Mouse (Mus musculus) midbrain, embryonic 15.5 days (tissue): ENCODE results near the gene Clec2g. TPM values are rescaled to one million over a fixed set of nuclear protein-coding genes. Genes with fewer than 3 reads are reported as not detected.
A peak's percentile ranks its signal among the peaks of the same experiment; 100 is the strongest.
"Not testable (repeated sequence)": the region's sequence is repeated elsewhere in the genome, so short reads cannot be mapped to it uniquely, and the experiment has no call there.

Experiments used
- ATAC-seq: fragments of 200-750 bp; cut with Nextera tagmentation; replicated peaks from 2 replicates; pipeline ENCODE4 v1.8.0; 2017; ENCODE audit warnings: moderate TSS enrichment
- H3K27ac ChIP-seq: fragments of 300-500 bp; sonication (generic); 2 replicates; pipeline ENCODE4 v1.5.1; 2015; ENCODE audit warnings: mild to moderate bottlenecking, inconsistent platforms
- H3K27me3 ChIP-seq: fragments of 300-500 bp; sonication (generic); replicated peaks from 2 replicates; pipeline ENCODE4 v1.6.1; 2015; ENCODE audit warnings: inconsistent platforms
- H3K36me3 ChIP-seq: fragments of 300-500 bp; sonication (generic); replicated peaks from 2 replicates; pipeline ENCODE4 v1.6.1; 2015; ENCODE audit warnings: inconsistent platforms
- H3K4me1 ChIP-seq: fragments of 300-500 bp; sonication (generic); 2 replicates; pipeline ENCODE4 v1.6.1; 2015; ENCODE audit warnings: inconsistent platforms
- H3K4me2 ChIP-seq: fragments of 300-500 bp; sonication (generic); 2 replicates; pipeline ENCODE4 v1.6.1; 2015; ENCODE audit warnings: inconsistent platforms, mild to moderate bottlenecking, moderate library complexity
- H3K4me3 ChIP-seq: fragments of 300-500 bp; sonication (generic); 2 replicates; pipeline ENCODE4 v1.5.1; 2015; ENCODE audit warnings: mild to moderate bottlenecking, inconsistent platforms
- H3K9ac ChIP-seq: fragments of 300-500 bp; sonication (generic); 2 replicates; pipeline ENCODE4 v1.6.1; 2015; ENCODE audit warnings: mild to moderate bottlenecking, inconsistent platforms
- H3K9me3 ChIP-seq: fragments of 300-500 bp; sonication (generic); 2 replicates; pipeline ENCODE4 v1.6.1; 2016; ENCODE audit warnings: inconsistent platforms
- WGBS: fragments of 180-500 bp; shearing (Covaris S2); methylation state at CpG from one replicate; pipeline ENCODE4 v1.1.7; 2015; ENCODE audit warnings: mixed read lengths; 5-methylcytosine and 5-hydroxymethylcytosine counted together
- polyA plus RNA-seq: library from polyadenylated mRNA; unstranded; fragments of >200 nt; fragmentation: Nextera tagmentation; extraction: Ambion mirVana; gene quantifications from 2 replicates; pipeline ENCODE4 v1.2.1, GENCODE M21; 2015

The Clec2g gene
- polyA plus RNA-seq, 1 experiment from 2014 or later, result not detected

- not testable (repeated sequence) for H3K9ac ChIP-seq, H3K36me3 ChIP-seq, H3K9me3 ChIP-seq, H3K4me1 ChIP-seq, ATAC-seq, H3K27me3 ChIP-seq, H3K4me2 ChIP-seq, H3K4me3 ChIP-seq, H3K27ac ChIP-seq
Measured at GRCm38 (mm10) chr6:128974850-128975249, 40.7 kb downstream of the Clec2g start.

- ATAC-seq, result no peak
- Histone ChIP-seq H3K4me2 (no peak overlapping the region), H3K27me3 (no peaks in the 10 kb centered on the region), H3K4me3 (no peak overlapping the region), H3K36me3 (no peaks in the 10 kb centered on the region), H3K27ac (no peak overlapping the region), H3K4me1 (no peaks in the 10 kb centered on the region), H3K9me3 (no peaks in the 10 kb centered on the region), H3K9ac (no peak overlapping the region)
Measured at GRCm38 (mm10) chr6:128976194-128976593, 42.0 kb downstream of the Clec2g start.

DNA sequence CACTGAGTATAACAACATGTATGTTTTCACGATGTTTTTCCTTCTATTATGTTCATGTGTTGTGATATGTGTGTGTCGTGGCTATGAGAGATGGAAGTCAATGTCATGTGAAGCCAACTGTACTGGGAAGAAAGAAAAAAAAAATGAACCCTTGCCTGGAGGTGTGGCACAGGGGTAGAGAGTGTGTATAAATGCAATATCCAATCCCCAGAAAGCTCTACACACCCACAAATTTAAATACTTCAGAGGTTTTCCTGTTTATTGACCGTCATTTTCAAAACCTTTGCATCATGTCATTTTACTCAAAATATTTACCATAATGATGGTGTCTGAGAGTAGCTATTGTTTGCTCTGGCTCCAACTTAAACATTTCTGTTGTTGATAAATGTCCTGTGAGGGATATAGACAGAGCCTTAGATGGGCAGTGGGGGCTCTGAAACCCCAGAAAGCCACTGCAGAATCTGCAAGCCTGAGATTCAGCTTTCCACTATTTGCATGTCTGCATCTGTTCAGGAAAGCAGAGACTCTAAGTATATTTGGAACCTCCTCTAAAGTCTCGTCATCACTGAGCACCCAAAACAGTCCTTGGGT, 47.9 kb downstream of the Clec2g start:
- H3K9me3 ChIP-seq, H3K4me1 ChIP-seq, H3K27me3 ChIP-seq, H3K27ac ChIP-seq, H3K36me3 ChIP-seq, H3K4me3 ChIP-seq, H3K4me2 ChIP-seq, ATAC-seq, H3K9ac ChIP-seq: not testable (repeated sequence)
- 90% methylated on average over 4 of the region's 4 CpGs for WGBS

DNA sequence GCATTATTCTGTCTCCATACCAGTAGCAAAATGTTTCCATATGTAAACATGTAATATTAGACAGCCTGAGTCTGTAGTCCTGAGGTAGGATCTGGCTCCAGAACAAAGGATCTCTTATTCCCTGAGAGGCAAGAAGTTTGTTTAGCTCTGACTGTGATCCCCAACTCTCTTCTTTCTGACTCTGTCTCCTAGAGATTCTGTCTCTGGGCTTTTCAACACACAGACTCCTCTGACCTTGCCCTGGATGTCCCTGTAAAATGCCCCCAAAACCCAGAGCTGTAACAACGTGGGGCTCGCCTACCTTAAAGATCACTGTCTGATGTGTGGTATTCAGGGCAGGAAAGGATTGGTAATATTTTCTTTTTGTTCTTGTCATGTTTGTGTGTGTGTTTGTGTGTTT, 58.2 kb downstream of the Clec2g start:
- WGBS, result 30% methylated on average over 2 of the region's 2 CpGs
- peak; percentile 3; the same call in 1 of the 2 replicates for ATAC-seq
- H3K9ac ChIP-seq, result no peak overlapping the region
- H3K9me3 ChIP-seq, result no peaks in the 10 kb centered on the region
- H3K27me3 ChIP-seq, result no peaks in the 10 kb centered on the region
- no peak overlapping the region for H3K4me2 ChIP-seq
- no peak overlapping the region for H3K4me3 ChIP-seq
- H3K4me1 ChIP-seq, result no peaks in the 10 kb centered on the region
- H3K27ac ChIP-seq, result 0 out of 2 replicates have a peak overlapping the region, but pooled peaks have one; percentile 1
- H3K36me3 ChIP-seq, result no peaks in the 10 kb centered on the region

GRCm38 (mm10) chr6:128992753-128993152, 58.6 kb downstream of the Clec2g start:
- WGBS, result 31% methylated on average over 3 of the region's 3 CpGs
- Histone ChIP-seq H3K27ac (0 out of 2 replicates have a peak overlapping the region, but pooled peaks have one; percentile 1), H3K9ac (no peak overlapping the region), H3K27me3 (no peaks in the 10 kb centered on the region), H3K4me2 (no peak overlapping the region), H3K9me3 (no peaks in the 10 kb centered on the region), H3K4me1 (no peaks in the 10 kb centered on the region), H3K36me3 (no peaks in the 10 kb centered on the region), H3K4me3 (no peak overlapping the region)
- ATAC-seq, result peak; percentile 48; the same call in 1 of the 2 replicates

DNA sequence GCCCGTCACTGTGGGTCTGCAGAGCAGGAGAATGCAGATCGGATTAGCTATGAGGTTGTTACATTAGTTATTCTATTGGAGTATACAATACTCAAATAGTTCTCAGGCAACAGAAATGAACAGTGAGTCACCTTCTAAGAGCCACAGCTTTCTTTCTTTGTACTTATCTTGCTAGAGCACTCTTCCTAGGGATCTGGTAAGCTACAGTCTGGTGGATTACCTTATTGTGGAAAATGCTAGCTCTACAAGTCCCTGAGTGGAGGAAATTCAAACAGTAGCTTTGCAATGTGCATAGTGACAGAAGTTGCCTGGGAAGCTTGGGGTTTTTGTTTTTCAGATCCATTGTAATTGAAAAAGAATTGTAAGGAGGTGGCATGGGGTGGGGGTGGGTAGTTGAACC, 59.0 kb downstream of the Clec2g start:
- 26% methylated on average over 2 of the region's 2 CpGs for WGBS

GRCm38 (mm10) chr6:128994336-128994735, 60.2 kb downstream of the Clec2g start:
- no peak overlapping the region for H3K9ac ChIP-seq
- H3K4me3 ChIP-seq, result no peak overlapping the region
- no peaks in the 10 kb centered on the region for H3K36me3 ChIP-seq
- H3K4me1 ChIP-seq, result no peaks in the 10 kb centered on the region
- no peak overlapping the region for H3K27ac ChIP-seq
- no peak overlapping the region for H3K4me2 ChIP-seq
- WGBS, result 65% methylated on average over 4 of the region's 4 CpGs
- H3K27me3 ChIP-seq, result no peaks in the 10 kb centered on the region
- ATAC-seq, result no peak
- no peaks in the 10 kb centered on the region for H3K9me3 ChIP-seq

More for the DNA sequence above, 59.0 kb downstream of the Clec2g start:
- H3K4me3 ChIP-seq, result no peak overlapping the region
- no peak overlapping the region for H3K4me2 ChIP-seq
- H3K4me1 ChIP-seq, result no peaks in the 10 kb centered on the region
- H3K27me3 ChIP-seq, result no peaks in the 10 kb centered on the region
- 0 out of 2 replicates have a peak overlapping the region, but pooled peaks have one; percentile 1 for H3K27ac ChIP-seq
- no peaks in the 10 kb centered on the region for H3K36me3 ChIP-seq
- no peaks in the 10 kb centered on the region for H3K9me3 ChIP-seq
- 0 out of 2 replicates have a peak, but pooled peaks have one; percentile 17 for ATAC-seq
- no peak overlapping the region for H3K9ac ChIP-seq

DNA sequence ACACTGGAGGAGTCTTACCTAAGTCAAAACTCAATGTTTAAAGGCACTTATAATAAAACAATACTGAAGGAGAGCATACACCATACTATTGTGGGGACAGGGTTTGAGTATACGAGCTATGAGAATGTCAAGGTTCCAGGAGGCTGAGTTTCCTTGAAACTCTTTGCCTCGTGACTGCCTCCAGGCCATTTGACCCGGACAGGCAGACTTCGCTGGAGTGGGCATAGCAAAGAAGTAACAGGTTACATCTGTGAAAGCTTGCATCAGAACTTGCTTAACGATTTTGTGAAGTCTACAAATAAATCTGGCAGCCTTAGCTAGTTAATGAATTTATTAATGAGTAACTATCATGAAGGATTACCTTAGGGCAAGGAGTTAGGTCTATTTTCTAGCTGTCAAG, 60.6 kb downstream of the Clec2g start:
- no peaks in the 10 kb centered on the region for H3K4me1 ChIP-seq
- no peaks in the 10 kb centered on the region for H3K9me3 ChIP-seq
- H3K27me3 ChIP-seq, result no peaks in the 10 kb centered on the region
- no peak overlapping the region for H3K4me2 ChIP-seq
- H3K27ac ChIP-seq, result no peak overlapping the region
- 78% methylated on average over 5 of the region's 5 CpGs for WGBS
- no peaks in the 10 kb centered on the region for H3K36me3 ChIP-seq
- H3K9ac ChIP-seq, result no peak overlapping the region
- ATAC-seq, result no peak
- H3K4me3 ChIP-seq, result no peak overlapping the region

DNA sequence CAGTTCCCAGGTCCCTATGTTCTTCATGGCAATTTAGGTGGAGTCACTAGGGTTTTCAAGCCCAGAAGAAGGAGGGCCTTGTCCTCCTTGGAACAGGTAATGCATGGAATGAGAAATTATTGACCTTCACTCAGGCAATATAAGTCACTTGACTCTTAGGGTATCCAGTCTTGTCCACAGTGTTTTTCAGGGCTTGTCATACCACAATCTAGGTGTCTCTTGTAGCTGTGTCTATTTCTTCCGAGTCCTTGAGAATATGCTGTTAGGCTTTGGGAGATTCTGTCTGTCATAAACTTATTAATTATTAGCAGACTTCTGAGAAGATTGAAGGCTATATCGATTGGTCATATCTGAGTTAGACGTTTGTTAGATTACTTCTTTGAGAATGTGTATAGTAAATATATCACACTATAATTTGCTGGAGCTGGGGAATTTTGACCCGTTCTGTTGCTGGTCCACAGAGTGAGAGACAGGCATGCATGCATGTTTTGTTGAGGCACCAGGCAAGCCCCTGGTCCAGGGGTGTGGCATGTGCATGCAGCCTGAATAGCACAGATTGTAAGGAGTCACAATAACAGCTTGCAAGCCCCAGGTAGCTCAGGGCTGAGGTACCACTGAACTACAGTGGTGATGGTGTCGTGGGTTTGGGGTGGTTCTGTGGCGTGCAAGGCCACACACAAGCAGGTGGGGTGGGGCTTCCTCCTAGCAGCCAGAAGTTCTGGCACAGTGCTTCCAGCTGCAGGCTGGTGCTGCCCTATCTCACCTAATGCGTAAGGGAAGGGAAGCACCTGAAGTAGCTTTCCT, 61.3 kb downstream of the Clec2g start:
- Histone ChIP-seq H3K9me3 (no peaks in the 10 kb centered on the region), H3K4me2 (no peak overlapping the region), H3K4me3 (no peak overlapping the region), H3K27ac (no peak overlapping the region), H3K36me3 (no peaks in the 10 kb centered on the region), H3K9ac (no peak overlapping the region), H3K4me1 (no peaks in the 10 kb centered on the region), H3K27me3 (no peaks in the 10 kb centered on the region)
- ATAC-seq, result no peak
- 94% methylated on average over 7 of the region's 7 CpGs for WGBS

DNA sequence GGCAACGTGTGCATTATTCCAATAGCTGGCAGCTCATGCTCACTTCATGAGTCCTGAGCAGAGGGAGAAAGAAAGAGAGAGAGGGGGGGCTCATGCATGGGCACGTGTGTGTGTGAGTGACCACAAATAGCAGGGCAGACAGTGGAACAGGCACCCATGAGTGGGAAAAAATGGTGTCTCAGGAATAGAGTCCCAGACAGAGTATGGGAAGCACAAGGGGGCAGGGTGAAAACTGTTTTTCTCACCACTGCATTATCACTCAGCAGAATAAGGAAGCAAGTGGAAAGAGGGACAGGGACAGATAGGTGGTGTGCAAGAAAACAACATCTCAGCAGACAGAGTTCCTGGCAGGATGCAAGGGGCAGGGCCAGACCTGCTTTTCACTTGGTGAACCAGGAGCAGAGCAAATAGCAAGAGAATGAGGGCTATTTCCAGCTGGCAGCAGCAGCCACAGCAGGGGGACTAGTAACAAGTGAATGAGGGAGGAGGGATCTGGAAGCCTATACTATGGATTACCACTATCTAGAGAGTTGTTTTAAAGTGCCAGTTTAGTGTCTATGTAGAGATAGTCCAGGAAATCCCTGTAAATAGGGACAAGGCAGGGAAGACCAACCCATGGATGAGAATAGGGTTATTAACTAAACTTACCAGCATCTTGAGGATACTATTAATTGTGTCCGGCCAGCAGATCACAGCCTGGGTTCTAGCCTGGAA, 62.0 kb downstream of the Clec2g start:
- no peak for ATAC-seq
- H3K4me3 ChIP-seq, result no peak overlapping the region
- H3K9ac ChIP-seq, result no peak overlapping the region
- H3K36me3 ChIP-seq, result no peaks in the 10 kb centered on the region
- no peak overlapping the region for H3K27ac ChIP-seq
- no peaks in the 10 kb centered on the region for H3K9me3 ChIP-seq
- H3K4me1 ChIP-seq, result no peaks in the 10 kb centered on the region
- WGBS, result 68% methylated on average over 3 of the region's 3 CpGs
- H3K27me3 ChIP-seq, result no peaks in the 10 kb centered on the region
- H3K4me2 ChIP-seq, result no peak overlapping the region

DNA sequence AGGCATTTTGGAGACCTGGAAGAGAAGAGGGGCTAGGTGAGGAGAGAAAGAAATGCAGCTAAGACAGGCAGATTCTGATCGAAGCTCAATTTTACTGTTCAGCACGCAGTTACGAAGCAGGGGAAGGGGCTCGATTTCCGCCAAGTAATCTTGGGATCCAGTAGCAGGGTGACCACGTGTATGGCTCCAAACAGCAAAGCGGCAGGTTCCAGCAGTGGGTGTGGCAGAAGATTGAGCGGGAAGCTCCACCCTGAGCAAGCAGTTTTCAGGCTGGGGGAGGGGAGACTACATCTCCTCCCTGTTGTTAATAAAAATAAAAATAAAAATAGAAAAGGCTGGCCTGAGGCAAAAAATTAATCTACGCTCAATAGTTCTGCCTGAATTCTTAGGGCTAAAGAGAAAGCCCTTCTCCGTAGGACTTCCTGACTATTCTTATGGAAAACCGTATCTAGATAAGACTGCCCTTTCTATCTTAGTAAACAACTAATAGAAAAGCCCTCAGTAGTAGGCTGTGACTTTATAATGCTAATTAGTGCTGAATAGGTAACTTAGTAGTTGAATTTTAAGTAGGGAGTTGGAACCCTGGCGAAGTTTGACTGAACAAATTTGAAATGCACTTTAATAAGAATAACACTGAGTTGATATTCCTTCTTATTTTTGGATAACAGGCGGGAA, 62.7 kb downstream of the Clec2g start:
- Histone ChIP-seq H3K36me3 (no peaks in the 10 kb centered on the region), H3K9ac (no peak overlapping the region), H3K27ac (no peak overlapping the region), H3K4me1 (no peaks in the 10 kb centered on the region), H3K27me3 (no peaks in the 10 kb centered on the region), H3K9me3 (no peaks in the 10 kb centered on the region), H3K4me2 (no peak overlapping the region), H3K4me3 (no peak overlapping the region)
- no peak for ATAC-seq
- 60% methylated on average over 13 of the region's 13 CpGs for WGBS

DNA sequence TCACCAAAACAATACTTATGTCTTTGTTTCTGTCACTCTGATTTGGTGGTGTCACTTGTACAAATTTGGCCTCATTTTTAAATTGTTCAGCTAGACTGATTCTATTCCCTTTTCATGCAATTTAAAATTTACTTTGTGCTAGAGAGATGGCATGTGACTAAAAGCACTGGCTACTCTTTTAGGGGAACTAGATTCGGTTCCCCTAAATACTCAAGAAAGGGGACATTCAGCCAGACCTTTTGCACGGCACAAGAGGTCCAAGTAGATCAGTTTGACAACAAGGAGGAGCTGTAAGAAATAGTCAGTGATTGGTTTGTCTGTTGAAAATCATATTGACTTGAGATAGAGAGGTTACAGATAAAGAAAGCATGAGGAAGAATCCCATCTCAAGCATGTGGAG, 67.2 kb downstream of the Clec2g start:
- Histone ChIP-seq H3K27ac (no peak overlapping the region), H3K4me2 (no peak overlapping the region), H3K4me3 (no peak overlapping the region), H3K9me3 (no peaks in the 10 kb centered on the region), H3K4me1 (no peaks in the 10 kb centered on the region), H3K27me3 (no peaks in the 10 kb centered on the region), H3K9ac (no peak overlapping the region), H3K36me3 (no peaks in the 10 kb centered on the region)
- no peak for ATAC-seq
- WGBS, result 90% methylated on average over 2 of the region's 2 CpGs
